Mouse (Mus musculus): ENCODE data around the gene Trpm7.

- TF ChIP-seq CTCF (IDR thresholded peaks at IDR 0.05; ENCODE audit: borderline replicate concordance, control insufficient read depth, extremely low read depth, insufficient read depth, low read length, poor library complexity) (no peak), POLR2A (IDR thresholded peaks at IDR 0.05; ENCODE audit: control insufficient read depth, extremely low read depth, insufficient read depth, low read length, poor library complexity) (no peak)
These were observed 93.6 kb downstream of the Trpm7 start for GRCm38 (mm10) chr2:126782433-126782832.

Measured in thymus, adult 2 months (tissue).